Mouse (Mus musculus): Measurements from ENCODE around the gene Lrba.

Gene Lrba

DNA sequence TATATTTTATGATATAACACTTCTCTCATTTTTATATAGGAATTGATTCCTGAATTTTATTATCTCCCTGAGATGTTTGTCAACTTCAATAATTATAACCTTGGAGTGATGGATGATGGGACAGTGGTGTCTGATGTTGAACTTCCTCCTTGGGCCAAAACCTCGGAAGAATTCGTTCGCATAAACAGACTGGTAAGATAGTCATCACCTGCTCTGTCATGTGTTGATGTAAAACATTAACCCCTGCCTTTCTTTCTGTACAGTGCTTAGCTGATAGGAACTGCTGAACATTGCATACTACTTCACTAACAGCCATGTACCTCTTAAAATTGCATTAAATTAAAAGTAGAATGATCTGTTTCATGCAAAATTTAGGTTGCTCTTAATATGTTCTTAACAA is 439.9 kb downstream of the Lrba start:
- intact Hi-C loops (cut with DNase I): no loop called here

DNA sequence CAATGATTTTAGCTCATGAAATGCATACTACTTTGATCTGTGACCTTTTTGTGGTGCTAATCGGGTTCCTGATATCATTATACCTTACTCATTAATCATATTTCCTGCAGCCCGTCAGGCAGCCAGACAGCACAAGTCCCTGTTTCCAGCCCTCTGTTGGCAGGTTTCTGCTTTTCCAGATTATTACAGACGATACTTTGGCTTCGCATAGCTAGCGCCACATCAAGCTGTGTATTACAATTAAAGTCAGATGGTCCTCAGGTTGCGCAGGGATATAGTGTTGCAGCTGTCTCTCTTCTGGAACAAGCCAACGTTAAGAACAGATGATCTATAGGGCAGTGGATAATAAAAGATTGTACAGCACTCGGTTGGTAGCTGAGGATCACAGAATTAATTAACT is 443.7 kb downstream of the Lrba start:
- intact Hi-C loops (cut with DNase I): no loop called here

DNA sequence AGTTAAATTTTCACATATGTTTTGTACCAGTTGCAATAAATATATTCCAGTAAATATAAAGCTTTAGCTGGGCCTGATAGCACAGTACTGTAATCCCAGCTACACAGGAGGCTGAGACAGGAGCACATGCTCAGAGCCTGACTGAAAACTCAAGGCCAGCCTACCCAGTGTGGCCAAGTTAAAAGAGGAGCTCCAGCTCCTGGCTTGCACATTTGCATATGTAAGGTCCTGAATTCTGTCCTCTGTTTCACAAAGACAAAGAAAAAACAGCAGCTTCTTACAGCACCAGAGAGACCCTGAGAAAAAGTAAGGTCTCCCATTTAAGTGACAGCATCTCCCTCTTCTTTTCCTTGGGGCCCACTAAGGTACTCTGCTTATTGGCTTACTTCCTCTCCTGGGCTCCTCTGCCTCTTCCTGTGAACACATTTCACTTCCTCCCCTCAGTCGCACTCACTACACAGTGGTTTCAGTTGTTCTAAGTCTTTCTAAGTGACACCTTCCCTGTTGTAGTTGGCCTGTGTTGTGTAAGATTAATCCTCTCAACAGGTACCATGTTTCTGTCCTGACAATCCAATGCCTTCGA is 453.2 kb downstream of the Lrba start:
- intact Hi-C loops (cut with DNase I): no loop called here

DNA sequence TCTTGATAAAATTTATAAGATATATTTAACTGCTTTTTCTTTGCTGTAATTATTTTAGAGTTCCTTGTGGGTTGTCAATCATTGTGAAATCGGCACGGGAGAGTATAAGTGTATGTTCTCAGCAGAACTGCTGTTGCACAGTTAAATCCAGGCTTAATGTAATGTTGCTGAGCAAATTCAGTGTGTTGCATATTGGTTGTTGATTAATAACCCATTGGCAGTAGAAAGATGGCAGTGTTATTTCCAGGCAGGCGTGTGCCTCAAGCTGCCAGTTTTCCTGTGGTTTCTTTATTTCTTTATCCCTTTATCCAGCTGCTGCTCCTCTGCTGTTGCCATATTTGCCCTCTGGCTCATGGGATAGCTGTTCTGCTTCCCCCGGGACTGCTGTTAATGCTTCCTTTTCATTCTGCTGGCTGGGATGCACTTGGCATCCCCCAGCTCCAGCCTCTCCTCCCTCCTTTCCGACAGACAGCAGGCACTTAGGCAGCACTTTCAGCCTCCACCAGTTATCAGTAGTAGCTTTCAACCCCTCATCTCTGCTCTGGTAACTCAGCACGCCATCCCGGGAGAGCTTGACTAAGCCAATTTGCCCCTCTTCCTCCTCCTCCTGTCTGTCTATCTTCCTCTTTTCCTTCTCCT is 463.2 kb downstream of the Lrba start:
- intact Hi-C loops (cut with DNase I): no loop called here

DNA sequence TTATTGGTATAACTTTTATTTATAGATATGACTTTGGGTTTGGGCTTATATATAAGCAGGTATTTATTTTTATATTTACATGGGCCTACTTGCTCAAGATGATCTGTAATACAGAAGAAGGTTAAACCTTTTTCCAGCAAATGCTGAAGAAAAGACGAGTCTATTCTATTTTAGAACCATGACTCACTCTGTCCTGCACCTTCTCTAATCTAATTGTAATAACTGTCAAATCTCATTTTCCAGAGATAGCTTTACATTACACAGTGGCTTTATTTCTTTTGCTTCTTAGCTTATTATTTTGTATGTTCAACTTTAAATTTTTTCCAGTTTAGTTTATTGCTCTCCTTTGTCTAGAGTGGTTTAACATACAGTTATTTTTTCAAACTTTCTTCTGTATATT is 464.0 kb downstream of the Lrba start:
- intact Hi-C loops (cut with DNase I): no loop called here

DNA sequence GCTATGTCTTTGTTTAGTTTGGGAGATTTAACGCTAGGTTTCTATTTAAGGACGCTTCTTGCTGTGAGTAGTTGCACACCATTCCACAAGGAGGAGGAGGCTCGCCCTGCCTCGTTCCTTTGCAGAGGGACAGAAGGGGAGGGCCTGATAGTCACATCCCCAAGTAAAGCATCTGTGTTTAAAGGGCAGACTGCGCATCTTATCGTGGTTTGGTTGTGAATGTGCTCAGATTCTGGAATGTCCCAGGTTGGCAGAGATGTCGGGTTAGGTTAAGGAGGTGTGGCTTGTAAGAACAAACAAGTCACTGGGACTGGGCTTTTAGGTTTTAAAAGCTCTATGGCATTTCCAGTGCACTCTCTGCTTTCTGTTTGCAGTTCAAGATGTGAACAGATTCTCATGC is 464.8 kb downstream of the Lrba start:
- intact Hi-C loops (cut with DNase I): no loop called here

DNA sequence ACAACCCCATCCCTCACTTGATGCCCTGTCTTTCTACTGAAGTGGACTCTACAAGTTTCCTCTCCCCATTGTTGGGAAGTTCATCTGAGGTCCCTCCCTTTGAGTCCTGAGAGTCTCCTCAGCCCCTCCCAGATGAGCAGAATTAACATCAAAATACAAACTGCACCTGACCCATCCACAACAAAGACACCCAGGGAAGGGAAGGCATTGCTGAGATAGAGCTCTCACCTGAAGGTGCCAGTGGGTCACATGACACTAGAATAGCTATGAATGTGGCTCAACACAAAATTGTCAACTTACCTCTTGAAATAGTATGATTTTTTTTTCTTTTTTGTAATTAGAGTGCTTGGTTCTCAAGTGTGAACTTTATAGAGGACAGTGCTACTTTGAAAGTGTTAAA is 468.3 kb downstream of the Lrba start:
- intact Hi-C loops (cut with DNase I): no loop called here

DNA sequence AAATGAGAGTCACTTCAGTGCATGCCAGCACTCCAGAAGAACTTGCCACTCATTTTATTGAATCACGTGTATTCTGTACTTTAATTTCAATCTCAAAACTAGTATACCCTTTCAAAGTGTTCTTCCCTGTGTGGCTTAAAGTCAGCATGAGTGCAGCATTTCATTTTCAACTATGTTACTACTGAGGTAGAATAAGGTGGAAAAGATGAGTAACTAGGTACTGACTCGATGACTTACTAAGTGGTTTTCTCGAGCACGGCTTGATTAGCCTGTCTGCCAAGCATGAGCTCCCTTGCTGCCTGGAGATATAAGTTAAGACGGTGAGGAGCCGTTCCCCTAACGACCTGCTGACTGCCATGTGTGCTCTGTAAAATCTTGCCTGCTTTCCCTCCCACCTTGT is 469.1 kb downstream of the Lrba start:
- intact Hi-C loops (cut with DNase I): no loop called here

DNA sequence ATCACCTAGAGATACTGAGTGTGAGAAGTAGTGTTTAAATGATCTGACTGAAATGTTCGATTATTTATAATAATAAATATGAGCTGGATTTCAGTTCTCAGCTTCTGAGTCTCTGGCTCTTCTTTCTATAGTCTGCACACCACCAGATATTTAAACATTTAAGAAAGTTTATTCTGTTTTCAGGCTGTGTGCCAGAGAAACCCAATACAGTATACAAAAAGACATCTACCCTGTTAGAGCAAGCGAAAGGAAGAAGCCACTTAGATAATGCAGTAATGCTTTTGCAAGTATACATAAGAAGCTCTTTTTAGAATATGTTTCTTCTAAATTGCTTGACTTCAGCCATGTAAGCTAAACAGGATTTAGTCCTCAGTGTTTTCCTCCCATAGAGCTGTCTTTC is 474.5 kb downstream of the Lrba start:
- intact Hi-C loops (cut with DNase I): no loop called here

DNA sequence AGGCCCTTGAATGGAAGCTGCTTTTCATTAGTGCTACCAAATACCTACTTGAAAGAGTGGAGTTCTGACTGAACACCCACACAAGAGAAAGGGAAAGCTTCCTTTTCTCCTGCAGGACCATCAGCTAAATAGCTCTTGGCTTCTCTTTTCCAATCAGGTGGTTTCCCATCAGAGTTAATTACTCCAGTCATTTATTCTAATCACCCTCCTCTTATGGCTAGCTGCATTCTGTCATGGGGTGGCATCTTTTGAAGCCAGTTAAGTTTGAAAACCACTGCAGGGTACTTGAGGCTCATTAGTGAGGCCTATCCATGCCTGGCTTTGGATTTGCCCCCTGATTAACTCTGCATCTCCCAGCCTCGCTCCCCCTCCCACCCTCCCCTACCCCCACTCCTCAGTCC is 476.7 kb downstream of the Lrba start:
- intact Hi-C loops (cut with DNase I): no loop called here

DNA sequence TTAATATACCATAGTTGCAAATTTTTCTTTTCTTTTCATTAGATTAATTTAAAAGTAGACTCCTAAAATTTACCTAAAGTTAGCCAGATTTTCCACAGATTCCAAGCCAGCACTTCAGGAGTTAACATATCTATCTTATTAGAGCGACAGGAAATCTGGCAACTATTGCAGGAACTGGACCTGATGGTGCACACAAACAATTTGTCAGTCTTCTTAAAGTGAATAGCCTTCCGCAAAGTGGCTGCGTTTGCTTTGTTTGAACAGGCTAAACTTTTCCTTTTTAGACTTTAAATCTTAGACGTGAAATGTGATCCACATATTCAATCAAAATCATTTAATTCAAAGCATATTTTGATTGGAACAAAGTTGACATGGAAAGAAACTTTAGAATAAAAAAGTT is 485.0 kb downstream of the Lrba start:
- intact Hi-C loops (cut with DNase I): no loop called here

DNA sequence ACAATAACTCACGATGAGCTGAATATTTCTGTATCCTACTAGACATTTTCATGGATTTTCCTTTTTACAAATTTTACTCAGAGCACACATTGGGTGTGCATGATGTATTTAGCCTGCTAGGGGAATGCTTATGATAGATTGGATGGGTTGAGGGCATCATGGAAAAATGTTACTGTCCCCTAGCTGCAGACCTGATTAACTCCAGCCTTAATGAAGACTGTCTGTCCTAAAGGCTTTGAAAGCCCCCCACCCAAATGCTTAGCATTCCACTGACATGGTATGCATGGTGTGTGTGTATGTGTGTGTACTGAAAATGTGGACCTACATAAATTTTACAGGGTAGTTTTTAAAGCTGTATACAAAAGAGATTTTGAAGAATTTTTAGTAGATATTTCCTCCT is 487.1 kb downstream of the Lrba start:
- intact Hi-C loops (cut with DNase I): no loop called here

DNA sequence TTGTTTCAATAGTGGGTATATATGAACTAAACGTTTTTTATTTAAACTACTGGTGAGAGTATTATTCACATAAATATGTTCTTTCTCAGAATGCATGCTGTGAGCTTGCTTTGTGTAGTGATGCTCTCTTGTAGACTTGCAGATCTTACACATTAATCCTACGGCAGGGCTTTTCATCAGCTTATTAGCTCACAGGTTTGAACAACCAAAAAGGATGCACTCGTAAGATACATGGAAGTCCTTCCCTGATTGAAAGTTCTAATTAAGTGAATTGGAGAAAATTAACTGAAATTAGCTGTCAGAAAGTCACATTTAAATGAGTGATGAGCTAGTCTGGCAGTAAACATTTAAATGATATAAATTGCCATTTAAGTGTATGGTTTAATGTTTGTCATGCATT is 488.3 kb downstream of the Lrba start:
- intact Hi-C loops (cut with DNase I): no loop called here

DNA sequence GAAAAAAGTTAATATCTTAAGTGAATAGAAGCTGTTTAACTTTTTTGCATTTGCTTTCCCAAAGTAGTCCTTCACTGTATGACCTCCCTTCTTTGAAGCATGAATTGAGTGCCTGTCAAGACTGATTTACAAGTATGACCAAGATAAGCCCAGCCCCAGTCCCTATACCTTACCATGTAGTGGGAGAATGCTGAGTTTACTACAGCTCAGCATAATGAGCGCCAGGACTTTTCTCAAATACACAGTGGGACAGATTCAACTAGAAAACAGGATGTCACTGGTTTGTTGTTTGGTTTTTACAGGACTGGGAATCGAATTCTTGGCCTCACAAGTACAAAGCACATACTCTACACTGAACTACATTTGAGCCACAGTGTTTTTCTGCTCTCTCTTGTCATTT is 490.0 kb downstream of the Lrba start:
- intact Hi-C loops (cut with DNase I): no loop called here

DNA sequence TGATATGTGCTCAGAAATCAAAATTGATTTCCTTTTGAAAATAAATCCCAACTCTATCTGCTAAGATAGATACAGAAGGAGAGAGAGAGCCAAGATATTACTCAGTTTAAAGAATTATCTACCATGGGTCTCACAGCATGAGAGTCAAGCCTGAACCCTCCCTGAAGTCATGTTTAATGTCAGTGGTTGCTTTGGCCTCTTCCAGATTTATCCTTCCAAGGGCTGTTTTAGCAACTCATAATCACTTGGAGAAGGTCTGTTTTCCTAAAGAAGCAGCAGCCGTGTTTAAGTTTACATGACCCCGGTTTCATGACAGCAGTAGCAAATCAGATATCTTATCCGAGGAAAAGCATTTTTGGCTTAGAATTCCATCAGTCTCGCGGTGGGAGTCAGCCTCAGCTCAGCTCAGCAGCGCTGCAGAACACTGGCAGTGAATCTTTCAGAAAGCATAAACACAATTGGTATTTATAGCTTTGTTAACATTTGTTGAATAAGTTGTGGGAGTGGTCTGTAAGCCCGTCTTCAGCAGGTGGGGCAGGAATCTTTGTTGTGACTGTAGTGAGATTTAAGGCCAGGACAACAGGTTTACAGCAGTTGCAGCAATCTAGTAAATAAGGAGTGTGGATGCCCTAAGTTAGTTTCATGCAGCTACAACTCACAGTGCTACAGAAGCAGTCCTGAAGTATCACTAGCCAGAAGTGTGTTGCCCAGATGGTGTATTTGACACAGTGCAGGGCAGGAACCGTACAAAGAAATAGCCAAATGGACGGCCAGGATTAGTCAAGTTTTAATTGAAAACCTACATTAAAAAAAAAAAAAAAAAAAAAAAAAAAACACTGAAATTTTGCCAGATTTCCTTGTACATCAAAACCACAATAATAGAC is 499.2 kb downstream of the Lrba start:
- intact Hi-C loops (cut with DNase I): no loop called here

DNA sequence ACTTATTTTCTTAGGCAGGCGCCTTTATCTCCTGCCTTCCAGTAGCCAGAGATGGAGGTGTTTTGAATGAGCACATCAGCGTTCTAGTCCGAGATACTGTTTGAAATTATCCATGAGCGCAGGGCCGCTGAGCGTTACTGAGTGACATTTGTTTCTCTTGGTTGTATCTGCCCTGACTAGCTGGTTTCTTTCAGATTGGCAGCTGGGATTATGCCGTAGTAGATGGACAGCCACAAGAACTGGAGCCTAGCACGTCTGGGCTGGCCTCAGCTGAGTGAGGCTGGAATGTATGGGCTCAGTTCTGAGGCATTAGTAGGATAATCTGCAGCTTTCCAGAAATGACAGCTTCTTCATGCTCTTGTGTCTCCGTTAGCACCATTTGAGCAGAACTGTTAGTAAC is 500.6 kb downstream of the Lrba start:
- intact Hi-C loops (cut with DNase I): no loop called here

DNA sequence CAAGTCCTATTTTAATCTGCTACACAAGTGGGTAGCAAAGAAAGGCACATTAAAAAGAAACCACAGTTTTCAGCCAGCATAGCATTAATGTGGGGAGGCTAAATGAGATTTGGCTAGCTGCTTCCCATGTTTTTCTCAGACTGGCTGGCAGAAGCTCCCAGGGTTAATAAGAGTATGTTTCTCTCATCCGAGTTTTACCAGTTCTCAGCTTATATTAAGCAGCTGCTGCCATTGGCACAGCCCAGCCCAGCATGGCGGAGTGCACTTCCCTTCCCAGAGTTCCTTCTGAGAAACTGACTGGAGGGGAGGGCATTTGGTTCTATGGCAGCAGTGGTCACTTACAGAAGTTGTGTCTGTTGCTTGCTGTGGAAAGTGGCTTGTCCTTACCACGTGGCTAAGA is 514.4 kb downstream of the Lrba start:
- intact Hi-C loops (cut with DNase I): no loop called here

DNA sequence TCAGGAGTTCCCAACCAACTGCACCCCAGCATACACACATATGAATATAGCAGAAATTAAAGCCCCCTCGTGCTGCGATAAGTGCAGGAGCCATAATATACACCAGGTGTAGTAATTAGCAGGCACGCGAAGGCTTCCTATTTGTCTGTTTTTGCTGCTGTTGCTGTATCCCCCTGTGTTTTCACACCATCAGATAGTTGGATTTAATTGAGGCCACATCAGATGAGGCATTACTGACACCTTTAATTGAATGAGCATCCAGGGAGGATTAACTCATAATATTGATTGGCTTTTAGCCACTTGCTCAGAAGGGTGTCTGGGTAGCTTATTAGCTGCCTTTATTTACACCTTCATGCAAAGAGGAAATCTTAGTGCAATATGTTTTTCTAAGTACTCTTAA is 515.3 kb downstream of the Lrba start:
- intact Hi-C loops (cut with DNase I): no loop called here

DNA sequence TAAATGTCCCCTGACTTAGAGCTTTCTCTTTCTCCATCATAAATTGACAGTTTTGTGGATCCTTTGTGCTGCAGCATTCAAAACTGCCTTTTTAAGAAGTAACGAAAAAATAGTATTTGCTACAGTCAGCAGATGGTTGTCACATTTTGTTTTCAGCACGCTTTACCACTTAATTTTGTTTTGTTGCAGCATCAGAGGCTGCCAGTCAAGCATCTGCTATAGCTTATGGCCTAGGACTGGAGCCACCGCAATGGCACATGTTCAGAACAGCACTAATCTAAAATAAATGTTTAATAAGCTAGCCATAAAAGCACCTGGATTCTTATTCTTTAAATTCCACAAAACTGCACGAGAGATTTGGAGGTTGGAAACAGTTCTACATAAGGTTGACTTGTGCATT is 520.9 kb downstream of the Lrba start:
- intact Hi-C loops (cut with DNase I): no loop called here

DNA sequence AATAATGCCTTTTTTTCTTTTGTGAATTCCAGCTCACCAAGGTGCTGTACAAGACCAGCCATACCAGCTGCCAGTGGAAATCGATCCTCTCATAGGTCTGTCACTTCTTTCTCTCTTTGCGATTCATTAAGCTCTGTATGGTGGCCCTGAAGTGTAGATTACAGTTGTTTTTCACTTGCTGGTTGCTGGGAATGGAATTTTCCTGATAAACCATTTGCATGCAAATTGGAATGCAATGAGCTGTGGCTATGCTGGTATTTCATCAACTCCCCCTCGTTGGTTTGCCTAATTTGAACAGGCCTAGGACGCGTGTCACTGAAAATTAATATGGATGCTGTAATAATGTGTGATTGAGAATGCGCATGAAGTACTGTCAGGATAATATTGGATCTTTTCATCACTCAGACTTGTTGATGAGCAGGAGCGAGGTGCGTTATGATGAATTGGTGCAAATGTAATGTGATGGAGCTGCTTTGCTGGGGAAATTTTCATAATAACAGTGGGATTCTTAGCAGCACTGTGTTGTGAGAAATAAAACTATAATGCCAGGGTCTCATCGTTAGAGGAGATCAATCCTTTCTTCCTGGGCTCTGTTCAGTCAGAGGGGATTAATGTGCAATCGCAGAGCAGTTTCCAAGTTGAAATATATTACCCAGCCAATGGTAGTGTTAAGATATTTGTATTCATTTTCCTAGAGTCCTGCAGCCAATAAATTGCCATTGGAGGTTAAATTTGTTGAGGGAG is 521.5 kb downstream of the Lrba start:
- intact Hi-C loops (cut with DNase I): no loop called here

DNA sequence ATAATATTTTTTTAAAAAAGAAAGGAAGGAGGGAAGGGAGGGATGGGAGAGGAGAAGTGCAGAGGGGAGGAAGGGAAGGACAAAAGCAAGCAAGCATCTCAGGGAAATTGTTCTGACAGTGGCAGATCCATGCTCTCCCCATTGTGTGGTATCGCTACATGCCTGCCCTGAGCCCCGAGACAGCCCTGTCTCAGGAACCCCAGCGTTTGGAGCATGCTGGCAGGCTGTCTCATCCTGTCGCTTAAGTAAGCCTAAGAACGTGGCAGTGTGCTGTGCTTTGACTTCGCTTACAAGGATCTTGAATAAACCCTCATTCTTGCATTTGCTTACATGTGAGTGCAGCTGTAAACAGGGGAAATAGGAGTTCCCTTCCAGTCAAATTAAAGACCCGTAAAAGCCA is 526.2 kb downstream of the Lrba start:
- intact Hi-C loops (cut with DNase I): no loop called here

DNA sequence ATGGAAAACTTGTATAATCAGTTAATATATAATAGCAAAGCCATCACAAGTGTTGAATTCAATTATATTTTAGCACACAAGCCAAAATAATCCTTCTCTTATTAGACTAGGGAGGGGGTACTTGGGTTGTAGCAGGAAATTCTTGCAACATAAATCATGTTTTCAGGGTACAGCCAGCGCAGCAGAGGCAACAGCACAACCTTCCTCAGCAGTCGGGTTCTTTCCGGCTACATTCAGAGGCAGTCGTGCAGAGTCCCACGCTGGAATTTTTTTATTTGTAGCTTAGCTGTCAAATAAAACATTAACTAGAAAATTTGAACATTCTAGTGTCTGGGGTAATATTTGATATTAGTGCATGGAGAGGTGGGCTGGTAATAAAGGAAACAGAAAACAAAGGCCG is 529.7 kb downstream of the Lrba start:
- intact Hi-C loops (cut with DNase I): no loop called here

All from adrenal gland (tissue).